Mouse (Mus musculus): ENCODE measurements at regions not wholly inside any gene's neighbourhood (a gene's known extent, or its start where the extent isn't known, plus 50 kb on each side); places are given as distances from the start of the nearest gene placed in this dataset.
A peak's percentile ranks its signal among the peaks of the same experiment; 100 is the strongest.
"Not testable (repeated sequence)": the region's sequence is repeated elsewhere in the genome, so short reads cannot be mapped to it uniquely, and the experiment has no call there.

DNA sequence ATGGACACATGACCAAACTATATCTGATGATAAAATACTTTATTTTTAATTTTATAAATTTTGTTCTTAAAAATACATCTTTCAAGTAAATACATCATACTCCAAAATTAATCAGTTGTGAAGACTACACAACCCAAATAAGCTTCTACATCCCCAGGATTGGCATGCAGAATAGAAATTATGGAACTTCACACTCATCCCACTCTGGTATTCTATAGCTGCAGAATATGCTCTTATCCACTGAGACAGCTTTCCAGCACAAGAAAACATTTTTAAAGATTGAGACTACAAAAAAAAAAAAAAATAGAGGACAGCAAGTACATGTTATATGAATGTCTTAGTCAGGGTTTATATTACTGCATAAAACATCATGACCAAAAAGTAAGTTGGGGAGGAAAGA is 94.4 kb downstream of the Gm11232 start:
- DNase-seq (ENCODE audit: low spot score), result no peak

DNA sequence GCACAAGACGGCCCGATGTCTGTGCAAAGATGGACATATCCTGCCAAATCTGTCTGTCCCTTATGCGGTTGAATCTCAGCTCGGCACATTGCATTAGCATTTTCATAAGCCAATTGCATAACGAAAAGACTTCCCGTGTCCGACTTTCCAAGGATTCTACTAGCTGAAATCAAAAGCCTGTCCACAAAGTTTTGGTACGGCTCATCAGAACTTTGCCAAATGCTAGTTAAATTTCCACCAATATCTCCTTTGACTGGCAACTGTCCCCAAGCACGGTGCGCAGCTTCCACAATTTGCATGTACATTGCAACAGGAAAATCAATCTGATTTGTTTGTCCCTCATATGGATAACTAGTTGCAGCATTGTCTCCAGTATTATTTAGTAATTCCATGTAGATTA is 117.2 kb downstream of the Gm11232 start:
- DNase-seq (ENCODE audit: low spot score), result no peak

DNA sequence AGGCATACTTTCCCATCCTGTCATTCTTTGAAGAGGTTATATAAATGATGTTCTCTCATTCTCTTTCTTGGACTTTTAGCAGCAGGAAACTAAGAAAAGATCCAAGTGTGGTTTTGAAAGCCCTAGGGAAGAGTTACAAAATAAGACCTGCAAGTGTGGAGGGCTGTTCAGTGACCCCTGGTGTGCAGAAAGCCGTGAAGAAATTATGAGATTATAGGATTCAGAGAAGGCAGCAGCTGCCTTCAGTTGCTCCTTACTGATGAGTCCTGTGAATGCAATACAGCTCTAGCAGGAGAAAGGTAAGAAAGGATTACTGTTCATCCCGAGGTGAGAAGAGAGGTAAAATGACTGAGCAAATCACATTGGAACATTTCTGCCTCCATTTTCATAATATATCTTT is 130.7 kb downstream of the Gm11232 start:
- DNase-seq (ENCODE audit: low spot score), result no peak

DNA sequence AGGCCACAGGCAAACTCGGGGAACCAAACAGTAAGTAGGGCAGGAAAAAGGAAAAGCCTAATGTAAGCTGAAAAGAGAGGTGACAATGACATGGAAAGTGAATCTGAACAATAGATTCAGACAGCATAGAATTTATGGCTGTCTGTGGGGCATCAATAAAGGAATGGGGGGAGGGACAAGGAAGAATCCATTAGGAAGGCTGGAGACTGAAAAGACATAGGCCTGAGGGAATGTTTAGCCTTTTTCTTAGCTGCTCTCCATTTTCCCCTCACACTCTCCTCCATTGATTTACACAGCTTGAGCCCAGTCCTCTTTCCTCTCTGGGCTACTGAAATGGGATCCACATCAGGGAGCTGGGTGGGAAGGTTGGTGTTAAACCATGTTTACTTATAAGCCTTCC is 131.1 kb downstream of the Gm11232 start:
- no peak for DNase-seq (ENCODE audit: low spot score)

DNA sequence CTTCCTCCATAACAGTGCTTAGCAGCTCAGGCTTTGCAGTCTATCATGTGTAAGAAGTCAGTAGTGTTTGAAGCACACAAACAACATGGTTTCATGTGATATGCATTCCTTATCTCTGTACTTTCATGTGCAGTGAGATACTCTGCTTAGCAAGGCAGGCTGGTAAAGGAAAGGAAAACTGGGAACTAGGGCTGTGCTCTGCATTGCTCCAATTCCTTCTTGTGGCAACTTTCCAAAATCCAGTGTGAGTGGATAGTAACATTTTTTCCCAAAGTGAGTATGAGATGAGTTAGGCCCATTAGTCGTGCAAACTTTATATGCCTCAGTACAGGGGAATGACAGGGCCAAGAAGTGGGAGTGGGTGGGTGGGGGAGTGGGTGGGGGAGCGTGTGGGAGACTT is 133.0 kb downstream of the Gm11232 start:
- DNase-seq (ENCODE audit: low spot score), result no peak

DNA sequence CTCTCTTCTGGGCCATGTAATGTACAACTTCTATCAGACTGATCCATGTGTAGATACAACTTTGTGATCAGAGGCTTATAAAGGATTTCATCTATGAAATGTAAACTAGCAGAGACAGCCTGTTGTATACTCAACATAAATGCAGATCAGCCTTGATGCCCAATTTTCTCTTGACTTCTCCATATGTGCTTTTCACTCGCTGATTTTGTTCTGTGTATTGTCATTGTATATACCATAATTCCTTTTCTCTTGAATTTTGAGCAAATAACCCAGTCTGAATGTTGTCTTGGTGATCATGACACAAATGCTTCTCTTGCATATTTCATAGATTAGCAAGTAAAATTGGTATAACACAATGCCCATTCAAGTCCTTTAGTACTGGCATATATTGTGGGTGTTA is 144.0 kb downstream of the Gm11232 start:
- no peak for DNase-seq (ENCODE audit: low spot score)

DNA sequence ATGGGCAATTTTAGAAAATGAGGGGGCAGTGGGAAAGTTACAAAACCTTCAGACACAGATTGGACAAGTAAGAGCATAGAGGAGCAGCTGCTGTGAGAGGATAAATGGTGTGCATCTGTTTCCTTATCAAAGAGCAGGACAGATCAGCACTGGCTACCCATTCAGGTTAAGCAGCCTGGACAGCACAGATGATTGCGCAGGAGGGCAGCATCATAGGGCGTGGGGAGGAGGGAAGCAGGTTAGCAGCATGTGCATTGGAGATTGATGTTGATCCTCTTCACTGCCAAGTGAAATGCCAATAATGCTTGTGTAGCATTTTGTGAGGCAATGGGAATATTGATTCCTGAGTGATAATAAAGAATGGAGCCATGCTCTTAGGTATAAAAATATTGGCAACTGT is 171.9 kb downstream of the Gm11232 start:
- no peak for DNase-seq (ENCODE audit: low spot score)

DNA sequence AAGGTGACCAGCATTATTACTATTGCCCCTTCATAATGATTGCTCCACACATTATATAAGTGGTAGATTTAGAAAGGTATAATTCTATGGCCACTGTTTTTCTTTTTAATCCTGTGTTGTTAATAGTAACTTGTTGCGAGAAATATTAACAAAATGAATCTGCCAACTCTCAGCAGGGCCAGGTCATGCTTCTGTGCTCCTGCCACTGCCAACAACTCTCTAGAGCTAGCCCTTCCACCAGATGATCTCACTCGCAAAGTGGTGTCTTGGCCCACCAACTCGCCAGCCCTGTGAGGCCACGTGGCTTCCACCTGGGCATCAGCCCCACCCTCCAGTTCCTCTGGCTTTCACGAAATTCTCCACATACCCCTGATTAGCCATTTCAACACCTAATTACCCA is 197.1 kb downstream of the Gm11232 start:
- DNase-seq (ENCODE audit: low spot score), result no peak

DNA sequence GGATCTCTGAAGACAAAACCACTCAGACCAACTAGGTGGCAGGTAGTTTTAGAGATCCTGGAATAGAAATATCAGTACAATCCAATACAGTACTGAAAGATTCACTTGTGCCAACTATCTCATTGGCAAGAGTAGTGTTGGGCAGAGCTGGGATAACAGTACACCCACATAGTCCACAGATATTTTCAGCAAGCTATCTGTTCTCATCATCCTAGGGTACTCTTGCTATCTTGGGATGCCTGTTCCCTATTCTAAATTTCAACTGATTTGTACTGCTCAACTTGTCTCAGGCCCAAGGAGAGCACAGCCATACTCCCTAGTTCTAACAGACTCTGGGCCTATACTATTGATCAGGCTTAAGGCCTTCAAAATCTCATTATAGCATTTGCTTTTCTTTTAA is 218.6 kb downstream of the Gm11232 start:
- DNase-seq (ENCODE audit: low spot score), result no peak

DNA sequence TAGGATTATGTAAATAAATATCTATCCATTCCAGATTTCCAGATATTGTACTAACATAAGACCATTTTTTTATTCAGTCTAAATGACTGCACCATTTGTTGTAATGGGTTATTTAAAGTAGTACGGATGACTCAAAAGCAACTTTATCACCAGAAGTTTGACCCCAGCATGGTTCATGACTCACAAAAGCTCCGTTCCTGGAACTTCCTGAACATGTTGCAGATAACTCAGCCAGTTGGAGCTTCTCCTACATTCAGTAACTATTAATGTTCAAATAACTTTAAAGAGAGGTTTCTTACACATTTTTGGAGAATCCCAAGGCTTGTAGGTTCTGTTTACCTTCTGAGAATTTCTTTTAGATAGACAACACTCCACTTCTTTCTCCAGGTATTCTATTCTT is 219.8 kb downstream of the Gm11232 start:
- no peak for DNase-seq (ENCODE audit: low spot score)

DNA sequence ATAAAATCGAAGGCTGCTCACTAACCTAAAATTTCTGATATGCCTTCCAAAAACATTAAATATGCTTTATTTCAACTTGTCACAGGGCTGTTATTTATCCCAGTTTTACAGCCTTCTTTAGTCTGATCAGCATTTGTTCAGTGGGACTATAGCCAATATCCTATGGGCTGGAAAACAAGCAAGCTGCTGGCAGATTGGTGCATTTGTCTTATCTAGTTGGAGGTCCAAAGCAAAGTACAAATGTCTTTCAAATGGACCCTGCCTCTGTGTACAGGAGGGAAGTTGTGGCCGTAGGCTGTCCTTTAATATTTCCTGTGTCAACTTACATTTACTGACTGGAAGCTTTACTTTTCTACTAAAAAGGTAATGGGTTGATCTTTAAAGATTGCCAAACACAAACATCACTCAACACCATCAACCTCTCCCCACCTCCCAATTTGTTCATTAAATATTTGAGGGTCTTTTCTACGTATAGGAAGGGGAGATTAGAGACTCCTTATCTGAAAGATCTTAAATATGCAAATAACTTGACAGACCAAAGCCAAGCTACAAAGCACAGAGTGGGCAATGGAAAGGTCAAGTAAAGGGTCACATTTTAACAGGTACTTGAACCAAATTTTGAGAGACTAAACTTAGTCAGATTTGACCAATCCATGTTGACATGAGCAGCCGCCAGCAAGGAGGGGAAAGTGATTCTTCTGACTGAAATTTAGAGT is 233.4 kb downstream of the Gm11232 start:
- no peak for DNase-seq (ENCODE audit: low spot score)

DNA sequence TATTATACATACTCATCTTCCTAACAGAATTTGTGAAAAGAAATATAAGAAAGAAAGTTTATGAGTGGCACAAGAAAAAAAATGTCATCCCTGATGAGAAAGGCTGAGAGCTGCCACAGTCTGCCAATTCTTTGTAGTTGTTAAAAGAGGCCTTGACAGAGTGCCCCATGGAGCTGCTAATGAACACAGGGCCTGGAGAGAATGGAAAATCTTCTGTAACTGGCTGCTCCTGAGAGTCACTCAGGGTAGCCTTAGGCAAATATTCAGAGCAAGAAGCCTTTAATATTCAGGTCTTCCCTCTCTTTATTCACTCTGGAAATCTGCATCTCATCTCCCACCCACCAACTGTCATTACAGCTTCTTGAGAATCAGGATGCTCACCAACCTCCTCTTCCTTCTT is 237.0 kb downstream of the Gm11232 start:
- DNase-seq (ENCODE audit: low spot score), result no peak

DNA sequence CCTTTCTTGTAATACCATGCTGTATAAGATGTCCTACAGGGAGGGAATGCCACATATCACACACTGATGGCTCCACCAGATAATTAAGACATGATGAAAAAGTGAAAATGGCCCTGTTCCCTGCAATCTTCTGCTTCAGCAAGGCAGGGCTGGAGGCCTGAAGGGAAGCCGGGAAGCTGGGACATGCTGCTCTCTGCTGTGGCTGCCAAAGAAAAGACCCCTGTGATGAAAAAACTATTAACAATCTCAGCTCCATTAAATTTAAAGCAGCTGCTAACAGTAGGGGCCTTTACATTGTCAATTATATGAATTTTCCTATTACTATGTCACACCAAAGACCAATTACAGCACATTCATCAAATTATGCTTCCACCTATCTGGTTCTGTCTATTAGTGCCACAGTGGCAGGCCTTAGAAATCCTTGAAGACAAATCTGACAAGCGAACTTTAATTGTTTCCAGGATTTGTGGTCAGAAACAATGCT is 239.8 kb downstream of the Gm11232 start:
- no peak for DNase-seq (ENCODE audit: low spot score)

DNA sequence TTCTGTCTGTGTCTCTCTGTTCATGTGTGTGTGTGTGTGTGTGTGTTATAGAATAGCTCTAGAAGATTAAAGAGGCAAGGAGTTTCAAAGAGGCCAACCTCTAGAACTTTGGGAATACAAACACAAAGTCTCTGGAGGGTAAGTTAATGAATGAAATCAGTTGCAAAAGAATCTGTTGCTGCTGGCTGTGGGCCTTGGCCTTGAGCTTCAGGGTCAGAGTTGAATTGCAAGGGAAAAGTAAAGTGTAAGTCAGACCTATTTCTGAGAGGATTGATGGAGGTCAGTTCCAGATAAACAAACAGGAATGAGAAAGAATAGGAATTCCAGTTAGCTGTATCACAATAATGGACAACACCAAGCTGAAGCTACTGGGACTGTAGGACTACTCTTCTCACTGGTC is 250.9 kb downstream of the Gm11232 start:
- DNase-seq (ENCODE audit: low spot score), result no peak

DNA sequence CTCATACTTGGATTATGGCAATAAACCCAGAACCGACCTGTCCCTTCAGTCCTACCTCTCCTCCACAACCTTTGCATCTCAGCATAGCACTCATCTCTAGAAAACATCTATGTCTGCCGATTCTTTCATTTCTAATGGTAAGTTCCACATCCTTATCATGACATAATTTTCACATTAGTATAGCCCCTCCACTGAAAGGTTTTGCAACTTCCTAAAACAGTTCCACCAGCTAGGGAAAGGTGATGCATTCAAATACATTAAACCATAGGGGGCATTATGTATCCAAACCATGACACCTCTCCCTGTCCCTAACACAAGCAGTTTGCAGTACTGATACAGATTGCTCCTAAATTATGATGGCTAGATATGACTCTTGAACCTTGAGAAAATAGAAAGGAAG is 268.0 kb downstream of the Gm11232 start:
- DNase-seq (ENCODE audit: low spot score), result no peak

DNA sequence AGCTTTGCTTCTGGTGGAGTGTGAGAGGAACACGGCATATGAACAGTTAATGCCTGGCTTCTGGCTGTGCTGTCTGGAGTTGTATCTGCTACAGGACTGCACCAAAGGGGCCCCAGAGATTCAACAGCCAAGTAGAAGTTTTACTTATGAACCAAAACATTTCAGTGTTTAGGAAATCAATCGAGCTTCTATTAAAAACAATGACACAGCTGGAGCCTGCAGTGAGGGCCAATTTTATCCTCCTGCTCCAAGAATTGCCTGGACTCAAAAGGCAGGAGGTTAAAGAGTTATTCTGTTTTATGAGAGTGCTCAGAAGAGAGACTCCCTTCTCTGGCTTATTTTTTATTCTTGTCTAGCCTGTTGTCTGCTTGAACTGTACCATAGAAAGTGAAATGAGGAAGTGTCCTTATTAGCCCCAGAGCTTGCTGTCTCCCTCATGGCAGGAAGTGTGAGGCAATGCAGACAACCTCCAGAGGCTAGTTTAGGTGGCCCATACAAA is 269.1 kb downstream of the Gm11232 start:
- peak; percentile 15 for DNase-seq (ENCODE audit: low spot score)

DNA sequence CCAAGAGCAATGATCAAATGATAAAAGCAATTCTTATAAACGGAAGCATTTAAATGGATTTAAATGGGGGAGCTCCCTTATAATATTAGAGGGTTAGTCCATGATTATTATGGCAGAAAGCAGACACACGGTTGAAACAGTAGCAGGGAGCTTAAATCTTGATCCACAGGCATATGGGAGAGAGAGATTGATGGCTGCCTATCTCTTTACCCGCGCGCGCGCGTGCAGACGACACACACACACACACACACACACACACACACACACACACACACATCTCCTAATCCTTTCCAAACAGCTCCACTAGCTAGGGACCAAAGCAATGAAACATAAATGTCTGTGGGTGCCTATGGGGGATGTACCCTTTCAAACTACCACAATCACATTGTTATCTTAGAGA is 269.7 kb downstream of the Gm11232 start:
- no peak for DNase-seq (ENCODE audit: low spot score)

DNA sequence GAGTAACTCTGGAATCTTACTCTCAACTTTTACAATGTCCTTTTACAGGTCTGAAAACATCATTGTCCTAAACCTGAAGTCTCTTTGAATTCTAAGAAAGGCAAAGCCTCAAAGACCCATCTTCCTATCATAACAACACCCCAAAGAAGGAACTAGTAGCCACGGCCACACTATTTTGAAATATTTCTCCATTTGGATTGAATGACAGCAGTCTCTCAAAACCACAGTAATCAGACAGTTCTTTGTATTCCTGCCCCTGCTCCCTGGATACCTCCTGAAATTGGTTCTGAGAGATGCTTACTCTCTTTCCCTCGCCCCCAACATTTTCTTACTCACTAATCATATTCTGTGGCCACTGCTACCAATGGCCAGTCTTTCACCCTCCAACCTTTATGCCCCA is 276.8 kb downstream of the Gm11232 start:
- no peak for DNase-seq (ENCODE audit: low spot score)

DNA sequence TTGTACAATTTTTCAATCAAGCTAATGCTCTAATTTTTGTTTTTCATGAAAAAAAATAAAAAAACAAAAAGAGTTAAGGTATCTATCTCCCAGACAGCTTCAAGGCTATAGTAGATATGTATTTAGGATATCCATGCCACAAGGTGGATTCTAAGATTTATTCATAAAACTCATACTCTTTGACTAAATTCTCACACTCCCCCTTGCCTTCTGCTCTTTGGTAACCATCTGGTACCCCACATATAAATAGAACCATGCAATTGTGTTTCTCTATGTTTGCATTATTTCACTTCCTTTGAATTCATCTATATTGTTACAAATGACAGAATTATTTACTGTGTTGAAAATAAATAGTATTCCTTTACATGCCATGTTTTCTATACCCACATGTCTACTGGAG is 287.2 kb downstream of the Gm11232 start:
- no peak for DNase-seq (ENCODE audit: low spot score)

DNA sequence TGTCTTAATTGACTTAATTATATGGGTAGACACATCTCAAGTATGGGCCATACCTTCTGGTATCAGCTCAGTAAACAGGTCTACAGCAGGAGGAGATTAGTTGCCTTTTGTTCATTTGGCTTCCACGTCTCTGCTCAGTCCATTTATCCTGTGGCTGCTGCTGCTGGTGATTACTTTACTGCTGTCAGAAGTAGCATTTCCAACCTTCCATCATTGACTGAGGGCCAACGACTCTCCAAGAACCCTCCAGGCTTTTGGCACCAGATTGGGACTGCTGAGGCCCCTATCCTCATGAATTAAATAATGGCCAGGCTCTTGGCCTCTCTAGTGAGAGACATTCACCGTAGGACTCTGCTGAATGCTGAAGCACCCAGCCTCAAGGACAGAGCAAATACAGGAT is 303.0 kb downstream of the Gm11232 start:
- DNase-seq (ENCODE audit: low spot score), result no peak

DNA sequence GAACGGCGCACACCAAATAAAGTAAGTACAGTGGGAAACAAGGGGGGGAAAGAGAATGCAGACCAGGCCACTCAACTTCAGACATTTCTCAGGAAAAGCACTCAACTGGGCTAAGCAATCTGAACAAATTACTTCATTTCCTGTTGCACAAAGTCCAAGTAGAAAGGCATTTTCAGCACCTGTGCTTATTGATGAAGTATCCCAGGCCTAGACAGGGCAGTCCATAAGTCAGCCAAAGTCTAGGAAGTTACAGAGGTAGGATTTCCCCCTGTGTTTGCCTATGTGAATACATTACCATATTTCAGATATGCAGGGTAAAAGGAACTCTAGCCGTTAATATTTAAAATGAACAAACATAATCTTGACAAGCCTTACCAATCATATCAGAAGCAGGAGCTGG is 304.3 kb downstream of the Gm11232 start:
- DNase-seq (ENCODE audit: low spot score), result no peak

DNA sequence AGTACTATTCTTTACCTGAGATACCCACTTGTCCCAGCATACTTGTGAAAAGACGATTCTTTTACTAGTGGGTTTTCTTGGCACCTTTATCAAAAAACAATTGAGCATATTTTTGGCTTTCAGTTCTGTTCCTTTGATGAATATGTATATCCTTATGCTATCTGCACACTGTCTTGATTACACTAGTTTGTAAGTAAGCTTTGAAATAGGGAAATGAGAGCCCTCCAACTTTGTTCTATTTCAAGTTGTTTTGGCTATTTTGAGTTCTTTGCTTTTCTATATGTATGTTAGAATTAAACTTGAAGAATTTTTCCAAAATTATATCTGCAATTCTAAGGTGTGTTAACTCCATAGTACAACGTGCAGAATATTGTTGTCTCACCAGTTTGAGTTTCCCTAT is 311.3 kb downstream of the Gm11232 start:
- DNase-seq (ENCODE audit: low spot score), result no peak

DNA sequence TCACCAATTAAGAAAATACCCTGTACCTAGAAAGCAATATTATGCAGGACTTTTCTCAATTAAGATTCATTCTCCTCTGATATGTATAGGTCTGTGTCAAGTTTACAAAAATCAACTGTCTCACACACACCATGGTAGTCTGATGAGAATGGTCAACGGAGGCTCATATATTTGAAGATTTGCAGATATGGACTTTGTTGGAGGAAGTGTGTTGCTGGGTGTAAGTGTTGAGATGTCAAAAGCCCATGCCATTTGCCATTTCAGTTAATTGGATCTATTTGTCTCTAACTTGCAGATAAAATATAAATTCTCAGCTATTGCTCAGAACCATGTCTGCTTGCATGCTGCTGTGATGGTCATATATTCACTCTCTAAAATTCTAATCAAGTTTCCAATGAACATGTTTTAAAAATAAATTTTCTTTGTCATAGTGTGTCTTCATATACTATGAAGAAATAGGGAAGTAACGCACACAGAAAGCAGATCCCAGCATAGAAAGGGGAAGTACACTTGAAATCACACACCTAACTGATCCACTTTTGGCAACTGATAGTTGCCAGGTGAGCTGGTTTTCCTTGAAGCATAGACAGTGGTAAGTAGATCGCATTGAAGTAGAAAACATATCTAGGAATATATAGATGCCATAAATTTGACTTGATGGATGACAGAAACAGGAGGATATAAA is 326.4 kb downstream of the Gm11232 start:
- DNase-seq (ENCODE audit: low spot score), result no peak

DNA sequence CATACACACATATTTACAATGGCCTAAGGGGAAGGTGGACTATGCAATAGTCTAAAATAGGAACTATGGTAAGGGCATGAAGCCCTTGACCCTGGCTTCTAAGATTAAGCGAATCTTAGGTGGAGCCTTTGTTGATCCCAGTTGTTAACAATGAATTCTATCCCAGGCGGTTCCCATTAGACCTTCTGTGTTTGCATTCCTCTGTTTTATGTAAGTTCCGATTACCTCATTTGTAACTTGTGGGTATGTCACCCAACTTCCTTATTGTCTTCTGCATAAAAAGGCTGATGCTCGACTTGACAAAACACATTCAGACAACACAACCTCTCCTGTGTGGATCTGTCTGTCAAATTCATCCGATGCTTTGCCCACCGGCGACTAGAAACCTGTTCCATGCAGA is 335.6 kb downstream of the Gm11232 start:
- DNase-seq (ENCODE audit: low spot score), result not testable (repeated sequence)
